Mouse (Mus musculus) spleen, adult 10 weeks (tissue): Measurements from ENCODE around the gene Gm10424. TPM values are rescaled to one million over a fixed set of nuclear protein-coding genes. Genes with fewer than 3 reads are reported as not detected.

ENCODE experiments used
- polyA plus RNA-seq: library from polyadenylated mRNA; stranded (reverse); fragments of 350-450 nt; fragmentation: Illumina TruSeq; extraction: RNeasy Lipid Tissue Mini Kit (QIAGEN cat#74804); gene quantifications from one replicate; pipeline ENCODE4 v1.2.3, GENCODE M21; 2015; ENCODE audit warnings: low replicate concordance; ENCODE audit not compliant: insufficient read depth

The Gm10424 gene
- not detected for polyA plus RNA-seq

GRCm38 (mm10) chr5:95272668-95273067 lies at the start of gene Gm10424:
Gm10424 (minus strand) TSS chr5:95272768.

GRCm38 (mm10) chr5:95305611-95306010 lies 33.0 kb upstream of the Gm10424 start, which contains the start of gene Gm3259:
Gm3259 (plus strand) TSS chr5:95305911.

Other genes with a start within 250 kb of the Gm10424 start
- gene Gm7942, start 165.8 kb downstream of the Gm10424 start, polyA plus RNA-seq: not detected
- gene Gm16513, start 90.1 kb downstream of the Gm10424 start, polyA plus RNA-seq: not detected
- gene Gm3259, start 33.1 kb upstream of the Gm10424 start, polyA plus RNA-seq: not detected
- not detected for gene D5Ertd577e, start 184.0 kb upstream of the Gm10424 start, polyA plus RNA-seq
- gene Gm3286, start 238.0 kb upstream of the Gm10424 start, polyA plus RNA-seq: not detected